Mouse (Mus musculus) bone marrow macrophage, adult 2 months (primary cell): ENCODE measurements around the gene Axin1.

Source experiments
- CTCF ChIP-seq: IDR thresholded peaks from 2 replicates; pipeline ENCODE4 v1.5.1; 2012; ENCODE audit warnings: low read depth, mild to moderate bottlenecking, low read length, moderate library complexity
- POLR2A ChIP-seq: IDR thresholded peaks from 2 replicates; pipeline ENCODE4 v1.6.1; 2012; ENCODE audit warnings: mild to moderate bottlenecking, low read depth, low read length, borderline replicate concordance

DNA sequence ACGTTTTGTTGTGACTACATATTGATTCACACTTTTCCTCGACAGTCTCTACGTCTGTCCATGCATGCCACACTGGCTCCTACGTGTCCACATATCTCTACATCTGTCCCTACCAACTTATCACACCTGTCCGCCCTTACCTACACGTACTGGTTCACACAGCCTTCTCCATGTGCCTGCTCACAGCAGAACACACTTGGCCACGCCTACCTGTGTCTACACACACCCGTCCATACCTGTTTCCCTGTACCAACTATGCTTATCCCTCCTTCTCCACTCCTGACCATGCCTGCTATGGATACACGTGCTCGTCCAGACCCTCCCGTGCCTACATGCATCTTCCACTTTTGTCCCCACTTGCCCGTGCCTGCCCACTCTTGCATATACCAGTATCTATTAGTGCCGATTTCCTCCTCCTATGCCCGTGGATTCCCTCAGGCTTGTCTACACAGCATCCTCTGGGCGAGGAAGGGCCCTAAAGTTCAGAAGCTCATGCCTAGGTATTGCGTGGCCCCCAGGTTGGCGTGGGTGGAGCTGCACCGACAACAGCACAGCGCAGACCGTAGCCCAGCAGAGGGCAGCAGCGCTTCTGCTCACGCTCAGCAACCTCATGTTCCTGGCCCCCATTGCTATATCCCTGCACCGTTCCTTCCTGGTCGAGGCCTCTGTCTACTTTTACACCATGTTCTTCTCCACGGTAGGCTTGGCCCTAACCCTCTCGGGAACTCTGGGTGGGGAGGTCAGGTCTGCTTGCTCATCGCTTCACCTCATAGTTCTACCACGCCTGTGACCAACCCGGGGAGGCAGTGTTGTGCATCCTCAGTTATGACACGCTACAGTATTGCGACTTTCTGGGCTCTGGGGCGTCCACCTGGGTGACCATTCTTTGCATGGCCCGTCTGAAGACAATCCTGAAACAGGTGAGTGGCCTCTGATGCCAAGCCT is 18.4 kb upstream of the Axin1 start:
- TF ChIP-seq CTCF (peak; percentile 65), POLR2A (no peak)
